Mouse (Mus musculus): ENCODE measurements at regions not wholly inside any gene's neighbourhood (a gene's known extent, or its start where the extent isn't known, plus 50 kb on each side); places are given as distances from the start of the nearest gene placed in this dataset.

DNA sequence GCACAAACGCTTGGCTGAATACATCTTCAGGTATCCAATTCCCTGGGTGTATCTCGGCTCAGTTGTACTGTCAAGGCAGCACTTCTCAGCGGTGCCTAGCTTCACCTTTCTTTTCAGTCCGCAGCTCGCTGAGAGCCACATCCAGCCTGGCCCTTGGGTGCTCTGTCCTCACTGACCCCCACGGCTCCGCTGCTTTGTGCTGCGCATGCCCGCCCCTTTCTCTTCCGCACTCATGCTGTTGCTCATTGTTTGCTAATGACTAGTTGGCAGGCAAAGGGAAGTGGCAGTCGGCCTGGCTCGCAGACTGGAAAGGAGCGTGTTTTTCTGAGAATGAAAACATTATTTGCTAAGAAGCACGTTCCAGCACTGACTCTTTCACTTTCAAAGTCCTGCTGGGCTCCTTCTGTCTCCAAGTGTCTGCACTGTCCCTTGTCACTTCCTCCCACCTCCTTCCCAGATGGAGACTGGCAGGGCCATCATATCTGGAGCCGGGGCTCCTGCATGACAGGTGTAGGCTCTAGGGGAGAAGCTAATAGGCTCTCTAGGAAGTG, 146.7 kb upstream of the Kif2a start:
- TF ChIP-seq CTCF (IDR thresholded peaks at IDR 0.05; ENCODE audit: borderline replicate concordance, extremely low read depth, insufficient read depth, insufficient read length) (no peak), POLR2A (IDR thresholded peaks at IDR 0.05; ENCODE audit: borderline replicate concordance, extremely low read depth, insufficient read depth, insufficient read length, poor library complexity, severe bottlenecking) (no peak)

Measured in brain, embryonic 14.5 days (tissue).